Mouse (Mus musculus) stomach, embryonic 16.5 days (tissue): ENCODE data around the gene Sucnr1. TPM values are rescaled to one million over a fixed set of nuclear protein-coding genes. Genes with fewer than 3 reads are reported as not detected.

Experiments used
- ATAC-seq: fragments of 200-750 bp; cut with Nextera tagmentation; 2 replicates; pipeline ENCODE4 v1.8.0; 2017; ENCODE audit warnings: moderate number of reproducible peaks, moderate TSS enrichment; ENCODE audit not compliant: insufficient read depth, low FRiP score
- H3K27ac ChIP-seq: fragments of 300-500 bp; sonication (generic); 2 replicates; pipeline ENCODE4 v1.5.1; 2014; ENCODE audit warnings: low read length
- H3K27me3 ChIP-seq: fragments of 300-500 bp; sonication (generic); 2 replicates; pipeline ENCODE4 v1.6.1; 2014; ENCODE audit warnings: low read length, control low read depth, mixed read lengths; ENCODE audit not compliant: control insufficient read depth, insufficient read depth
- H3K36me3 ChIP-seq: fragments of 300-500 bp; sonication (generic); 2 replicates; pipeline ENCODE4 v1.6.1; 2014; ENCODE audit warnings: low read length; ENCODE audit not compliant: control insufficient read depth, insufficient read depth
- H3K4me1 ChIP-seq: fragments of 300-500 bp; sonication (generic); 2 replicates; pipeline ENCODE4 v1.6.1; 2014; ENCODE audit warnings: low read length, control low read depth, mixed read lengths; ENCODE audit not compliant: control insufficient read depth, insufficient read depth
- H3K4me2 ChIP-seq: fragments of 300-500 bp; sonication (generic); 2 replicates; pipeline ENCODE4 v1.6.1; 2014; ENCODE audit warnings: low read depth, low read length, mixed read lengths
- H3K4me3 ChIP-seq: fragments of 300-500 bp; sonication (generic); replicated peaks from 2 replicates; pipeline ENCODE4 v1.5.1; 2014; ENCODE audit warnings: mild to moderate bottlenecking, low read length
- H3K9ac ChIP-seq: fragments of 300-500 bp; sonication (generic); 2 replicates; pipeline ENCODE4 v1.6.1; 2014; ENCODE audit warnings: low read length
- H3K9me3 ChIP-seq: fragments of 300-500 bp; sonication (generic); replicated peaks from 2 replicates; pipeline ENCODE4 v1.6.1; 2016; ENCODE audit warnings: low read length, control low read depth; ENCODE audit not compliant: control insufficient read depth
- WGBS: fragments of 180-500 bp; shearing (Covaris S2); extraction: QIAGEN DNeasy Blood & Tissue Kit; methylation state at CpG from one replicate; pipeline ENCODE4 v1.1.7; 2014; 5-methylcytosine and 5-hydroxymethylcytosine counted together
- polyA plus RNA-seq: library from polyadenylated mRNA; unstranded; fragments of >200 nt; fragmentation: Nextera tagmentation; extraction: Ambion mirVana; gene quantifications from 2 replicates; pipeline ENCODE4 v1.2.1, GENCODE M21; 2015

Gene Sucnr1
- polyA plus RNA-seq, 1 experiment from 2014 or later = 1.3 TPM

GRCm38 (mm10) chr3:60107736-60108135 lies 26.1 kb downstream of the Sucnr1 start:
- WGBS = 81% methylated on average over 3 of the region's 3 CpGs
- no peak for ATAC-seq
- no peaks in the 10 kb centered on the region for H3K36me3 ChIP-seq
- no peak overlapping the region for H3K9ac ChIP-seq
- no peak overlapping the region for H3K4me3 ChIP-seq
- H3K27ac ChIP-seq = no peak overlapping the region
- H3K4me2 ChIP-seq = no peak overlapping the region
- no peaks in the 10 kb centered on the region for H3K9me3 ChIP-seq
- H3K4me1 ChIP-seq = no peaks in the 10 kb centered on the region
- H3K27me3 ChIP-seq = no peaks in the 10 kb centered on the region

GRCm38 (mm10) chr3:60108815-60109214 lies 27.1 kb downstream of the Sucnr1 start:
- H3K9me3 ChIP-seq = no peaks in the 10 kb centered on the region
- no peaks in the 10 kb centered on the region for H3K36me3 ChIP-seq
- no peak overlapping the region for H3K27ac ChIP-seq
- ATAC-seq = no peak
- H3K4me2 ChIP-seq = no peak overlapping the region
- no peaks in the 10 kb centered on the region for H3K27me3 ChIP-seq
- no peak overlapping the region for H3K9ac ChIP-seq
- no peak overlapping the region for H3K4me3 ChIP-seq
- no peaks in the 10 kb centered on the region for H3K4me1 ChIP-seq

GRCm38 (mm10) chr3:60111135-60111710 lies 29.6 kb downstream of the Sucnr1 start:
- H3K4me1 ChIP-seq = no peaks in the 10 kb centered on the region
- ATAC-seq = no peak
- no peaks in the 10 kb centered on the region for H3K36me3 ChIP-seq
- H3K4me3 ChIP-seq = no peak overlapping the region
- no peaks in the 10 kb centered on the region for H3K9me3 ChIP-seq
- no peaks in the 10 kb centered on the region for H3K27me3 ChIP-seq
- H3K4me2 ChIP-seq = no peak overlapping the region
- no peak overlapping the region for H3K9ac ChIP-seq
- 86% methylated on average over 4 of the region's 4 CpGs for WGBS
- no peak overlapping the region for H3K27ac ChIP-seq

- no peak overlapping the region for H3K4me3 ChIP-seq
- H3K4me1 ChIP-seq = no peaks in the 10 kb centered on the region
- no peak overlapping the region for H3K4me2 ChIP-seq
- H3K36me3 ChIP-seq = no peaks in the 10 kb centered on the region
- H3K27me3 ChIP-seq = no peaks in the 10 kb centered on the region
- no peak overlapping the region for H3K27ac ChIP-seq
- ATAC-seq = no peak
- 71% methylated on average over 6 of the region's 6 CpGs for WGBS
- H3K9ac ChIP-seq = no peak overlapping the region
- H3K9me3 ChIP-seq = no peaks in the 10 kb centered on the region
These were observed 30.4 kb downstream of the Sucnr1 start for GRCm38 (mm10) chr3:60111889-60112646.

- Histone ChIP-seq H3K36me3 (no peaks in the 10 kb centered on the region), H3K9ac (no peak overlapping the region), H3K4me1 (no peaks in the 10 kb centered on the region), H3K27ac (no peak overlapping the region), H3K27me3 (no peaks in the 10 kb centered on the region), H3K4me3 (no peak overlapping the region), H3K4me2 (no peak overlapping the region), H3K9me3 (no peaks in the 10 kb centered on the region)
- WGBS = 53% methylated on average over 2 of the region's 2 CpGs
- ATAC-seq = no peak
These were observed 32.9 kb downstream of the Sucnr1 start for GRCm38 (mm10) chr3:60114571-60114970.

- H3K9me3 ChIP-seq = no peaks in the 10 kb centered on the region
- WGBS = 74% methylated on average over 3 of the region's 3 CpGs
- H3K4me2 ChIP-seq = no peak overlapping the region
- H3K4me1 ChIP-seq = no peaks in the 10 kb centered on the region
- H3K9ac ChIP-seq = no peak overlapping the region
- no peaks in the 10 kb centered on the region for H3K36me3 ChIP-seq
- no peak overlapping the region for H3K27ac ChIP-seq
- no peak overlapping the region for H3K4me3 ChIP-seq
- H3K27me3 ChIP-seq = no peaks in the 10 kb centered on the region
- no peak for ATAC-seq
These were observed 39.8 kb downstream of the Sucnr1 start for GRCm38 (mm10) chr3:60121449-60121848.

- Histone ChIP-seq H3K4me3 (no peak overlapping the region), H3K9me3 (no peaks in the 10 kb centered on the region), H3K36me3 (no peaks in the 10 kb centered on the region), H3K27ac (no peak overlapping the region), H3K4me2 (no peak overlapping the region), H3K27me3 (no peaks in the 10 kb centered on the region), H3K4me1 (no peaks in the 10 kb centered on the region), H3K9ac (no peak overlapping the region)
- no peak for ATAC-seq
- WGBS = 39% methylated on average over 9 of the region's 9 CpGs
These were observed 42.5 kb downstream of the Sucnr1 start for GRCm38 (mm10) chr3:60123859-60124794.

- Histone ChIP-seq H3K36me3 (no peaks in the 10 kb centered on the region), H3K4me3 (no peak overlapping the region), H3K9ac (no peak overlapping the region), H3K27ac (no peak overlapping the region), H3K27me3 (no peaks in the 10 kb centered on the region), H3K4me2 (no peak overlapping the region), H3K4me1 (no peaks in the 10 kb centered on the region), H3K9me3 (no peaks in the 10 kb centered on the region)
- no peak for ATAC-seq
- 88% methylated on average over 2 of the region's 2 CpGs for WGBS
These were observed 44.9 kb downstream of the Sucnr1 start for GRCm38 (mm10) chr3:60126564-60126963.

GRCm38 (mm10) chr3:60128282-60128681 lies 46.6 kb downstream of the Sucnr1 start:
- no peak for ATAC-seq
- Histone ChIP-seq H3K36me3 (no peaks in the 10 kb centered on the region), H3K4me1 (no peaks in the 10 kb centered on the region), H3K4me2 (no peak overlapping the region), H3K4me3 (no peak overlapping the region), H3K9ac (no peak overlapping the region), H3K9me3 (no peaks in the 10 kb centered on the region), H3K27ac (no peak overlapping the region), H3K27me3 (no peaks in the 10 kb centered on the region)
- WGBS = 76% methylated on average over 2 of the region's 2 CpGs
